Mouse (Mus musculus): ENCODE results near the gene Actr5.

GRCm38 (mm10) chr2:158670571-158670970 lies 45.9 kb downstream of the Actr5 start:
- TF ChIP-seq CTCF (IDR thresholded peaks at IDR 0.05; ENCODE audit: borderline replicate concordance, extremely low read depth, insufficient read depth, insufficient read length): no peak
- TF ChIP-seq POLR2A (IDR thresholded peaks at IDR 0.05; ENCODE audit: borderline replicate concordance, extremely low read depth, insufficient read depth, insufficient read length, poor library complexity, severe bottlenecking): no peak
